Mouse (Mus musculus) MEL (cell line): ENCODE data around the gene Gm20388.

ENCODE experiments used
- CTCF ChIP-seq, 3 experiments: IDR thresholded peaks in 2 of 3; conservative IDR thresholded peaks in 1 of 3; 2 replicates each; pipeline ENCODE4 v1.5.1; 2011 to 2012; ENCODE audit warnings: low read length in 3 of 3, low read depth in 2 of 3, mild to moderate bottlenecking in 2 of 3, improper control_type of control experiment in 1 of 3, inconsistent platforms in 1 of 3, mixed read lengths in 1 of 3, moderate library complexity in 1 of 3; ENCODE audit not compliant: control insufficient read depth in 1 of 3, insufficient read depth in 1 of 3, poor library complexity in 1 of 3, severe bottlenecking in 1 of 3
- E2F4 ChIP-seq: IDR thresholded peaks from 2 replicates; pipeline ENCODE4 v1.6.1; 2011; ENCODE audit warnings: low read depth, low read length, improper control_type of control experiment, borderline replicate concordance
- MEF2A ChIP-seq: IDR thresholded peaks from 2 replicates; pipeline ENCODE4 v1.6.1; 2014; ENCODE audit warnings: low read depth, mild to moderate bottlenecking, inconsistent platforms, low read length, improper control_type of control experiment; ENCODE audit not compliant: poor library complexity, insufficient replicate concordance, severe bottlenecking; ENCODE audit errors: extremely low read depth
- POLR2A ChIP-seq, 2 experiments: IDR thresholded peaks; 2 replicates each; pipeline ENCODE4 v1.6.1; 2011 to 2012; ENCODE audit warnings: low read length in 2 of 2, mild to moderate bottlenecking in 2 of 2, control low read depth in 1 of 2, improper control_type of control experiment in 1 of 2, low read depth in 1 of 2, moderate library complexity in 1 of 2; ENCODE audit not compliant: control insufficient read depth in 1 of 2, insufficient read depth in 1 of 2, poor library complexity in 1 of 2
- UBTF ChIP-seq: IDR thresholded peaks from 2 replicates; pipeline ENCODE4 v1.6.1; 2012; ENCODE audit warnings: low read depth, mild to moderate bottlenecking, inconsistent platforms, low read length, improper control_type of control experiment, moderate library complexity, borderline replicate concordance; ENCODE audit not compliant: insufficient read depth
- USF1 ChIP-seq: IDR thresholded peaks from 2 replicates; pipeline ENCODE4 v1.6.1; 2014; ENCODE audit warnings: low read depth, mild to moderate bottlenecking, inconsistent platforms, low read length, improper control_type of control experiment, moderate library complexity

DNA sequence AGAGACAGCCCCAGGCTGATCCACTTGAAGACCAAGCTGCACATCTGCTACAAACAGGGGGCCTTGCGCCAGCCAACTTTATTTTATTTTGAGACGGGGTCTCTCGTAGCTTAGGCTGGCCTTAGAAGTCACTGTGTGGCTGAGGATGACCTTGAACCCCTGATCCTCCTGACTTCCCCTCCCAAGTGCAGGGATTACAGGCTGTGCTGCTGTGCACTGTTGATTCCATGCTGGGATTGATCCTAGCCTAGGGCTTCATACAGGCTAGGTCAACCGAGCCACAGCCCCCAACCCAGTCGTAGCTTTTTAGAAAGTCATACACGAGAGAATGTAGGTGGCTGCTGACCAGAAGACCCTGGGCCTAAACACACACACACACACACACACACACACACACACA lies 602.5 kb downstream of the Gm20388 start:
- no peak for TF ChIP-seq USF1
- TF ChIP-seq POLR2A (IDR thresholded peaks at IDR 0.05; ENCODE audit: control insufficient read depth in 1 of 2, insufficient read depth in 1 of 2, low read depth in 1 of 2, low read length in 2 of 2, poor library complexity in 1 of 2): no peak
- no peak for TF ChIP-seq UBTF
- no peak for TF ChIP-seq MEF2A
- TF ChIP-seq CTCF (IDR thresholded peaks at IDR 0.05 in 2 of 3, conservative IDR thresholded peaks at IDR 0.05 in 1 of 3; ENCODE audit: control insufficient read depth in 1 of 3, insufficient read depth in 1 of 3, low read depth in 2 of 3, low read length in 3 of 3, poor library complexity in 1 of 3, severe bottlenecking in 1 of 3): no peak
- TF ChIP-seq E2F4: no peak
